Mouse (Mus musculus) liver, embryonic 14.5 days (tissue): ENCODE measurements at regions not wholly inside any gene's neighbourhood (a gene's known extent, or its start where the extent isn't known, plus 50 kb on each side); places are given as distances from the start of the nearest gene placed in this dataset.

Experiments used
- CTCF ChIP-seq: IDR thresholded peaks from 2 replicates; pipeline ENCODE4 v1.5.1; 2016; ENCODE audit warnings: antibody characterized with exemption, low read depth, control low read depth
- EP300 ChIP-seq: IDR thresholded peaks from 2 replicates; pipeline ENCODE4 v1.6.1; 2016; ENCODE audit warnings: antibody characterized with exemption, low read depth

DNA sequence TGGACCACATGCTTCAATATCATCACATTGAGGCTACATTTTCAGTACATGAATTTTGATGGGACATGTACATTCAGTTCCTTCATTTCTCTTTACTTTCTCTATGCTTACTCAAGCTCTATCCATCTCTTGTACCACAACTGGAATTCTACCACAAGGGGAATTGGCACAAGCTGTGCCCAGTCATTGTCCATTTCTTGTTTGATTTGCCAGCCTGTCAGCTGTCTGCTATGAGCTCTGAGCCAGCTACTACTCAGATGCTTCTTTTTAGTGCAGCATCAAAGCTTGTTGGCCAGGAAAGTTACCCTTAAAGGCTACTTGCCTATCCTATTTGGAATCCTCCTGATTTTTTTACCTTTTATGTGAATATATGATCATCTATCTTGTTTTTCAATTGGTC, 410.9 kb upstream of the Agtr1b start:
- TF ChIP-seq CTCF, result no peak
- TF ChIP-seq EP300, result no peak
